Mouse (Mus musculus) ovary, postnatal 14 days (tissue): ENCODE data around the gene Ccdc114.

Source experiments
- DNase-seq: peaks from one replicate; pipeline ENCODE4 v3.0.0; 2022; ENCODE audit warnings: low spot score

Gene Ccdc114

DNA sequence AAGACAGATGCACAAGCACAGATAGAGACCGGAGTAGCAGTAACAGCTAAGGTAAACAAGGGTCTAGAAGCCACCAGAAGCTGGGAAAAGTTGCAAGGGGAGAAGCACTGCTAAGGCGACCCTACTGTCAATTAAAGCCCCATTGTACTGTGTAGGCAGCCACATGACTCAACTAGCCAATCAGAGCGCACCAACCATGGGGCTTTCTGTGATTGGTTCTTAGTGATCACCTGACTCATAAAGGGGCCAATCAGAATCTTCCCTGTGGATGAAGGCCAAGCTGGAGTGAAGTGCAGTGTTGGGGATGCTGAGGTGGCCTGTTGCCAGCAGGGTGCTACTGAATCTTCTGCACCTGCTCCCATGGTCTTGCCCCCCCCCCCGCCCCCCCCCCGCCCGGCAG lies 63.0 kb downstream of the Ccdc114 start:
- no peak for DNase-seq

GRCm38 (mm10) chr7:45988344-45988743 lies 64.5 kb downstream of the Ccdc114 start:
- DNase-seq, result no peak

- no peak for DNase-seq
These were observed 68.6 kb downstream of the Ccdc114 start for GRCm38 (mm10) chr7:45992470-45992869.
